Mouse (Mus musculus) E14TG2a.4 (cell line): ENCODE data around the gene Slc25a3.

Source experiments
- H3K27me3 ChIP-seq: 2 replicates; pipeline ENCODE4 v1.6.1; 2014; ENCODE audit warnings: low read length, control low read depth; ENCODE audit not compliant: insufficient read depth
- H3K36me3 ChIP-seq: 2 replicates; pipeline ENCODE4 v1.6.1; 2014; ENCODE audit warnings: low read length, control low read depth; ENCODE audit not compliant: insufficient read depth
- H3K4me1 ChIP-seq: replicated peaks from 2 replicates; pipeline ENCODE4 v1.6.1; 2014; ENCODE audit warnings: low read depth, low read length, control low read depth
- H3K4me3 ChIP-seq: replicated peaks from 2 replicates; pipeline ENCODE4 v1.5.1; 2014; ENCODE audit warnings: mild to moderate bottlenecking, low read length
- H3K9me3 ChIP-seq: 2 replicates; pipeline ENCODE4 v1.6.1; 2014; ENCODE audit warnings: low read length, control low read depth
- CTCF ChIP-seq: conservative IDR thresholded peaks from 2 replicates; pipeline ENCODE4 v1.5.1; 2014; ENCODE audit warnings: low read length
- NANOG ChIP-seq: IDR thresholded peaks from 2 replicates; pipeline ENCODE4 v1.6.1; 2014; ENCODE audit warnings: borderline replicate concordance, low read length, mixed read lengths
- POU5F1 ChIP-seq: IDR thresholded peaks from 2 replicates; pipeline ENCODE4 v1.6.1; 2014; ENCODE audit warnings: low read length, borderline replicate concordance

Gene Slc25a3

GRCm38 (mm10) chr10:91105981-91106380 is 17.9 kb downstream of the Slc25a3 start:
- Histone ChIP-seq H3K27me3 (no peaks in the 10 kb centered on the region), H3K9me3 (no peaks in the 10 kb centered on the region), H3K4me3 (no peak overlapping the region), H3K4me1 (no peaks in the 10 kb centered on the region), H3K36me3 (no peaks in the 10 kb centered on the region)
- TF ChIP-seq POU5F1 = no peak
- TF ChIP-seq CTCF = no peak
- TF ChIP-seq NANOG = no peak

- TF ChIP-seq NANOG = no peak
- no peak for TF ChIP-seq POU5F1
- TF ChIP-seq CTCF = no peak
- Histone ChIP-seq H3K9me3 (no peaks in the 10 kb centered on the region), H3K36me3 (no peaks in the 10 kb centered on the region), H3K4me3 (0 out of 2 replicates have a peak overlapping the region, but pooled peaks have one; percentile 29), H3K27me3 (no peaks in the 10 kb centered on the region), H3K4me1 (no peaks in the 10 kb centered on the region)
These were observed 20.9 kb downstream of the Slc25a3 start for GRCm38 (mm10) chr10:91102799-91103590.

- no peaks in the 10 kb centered on the region for H3K4me1 ChIP-seq
- no peaks in the 10 kb centered on the region for H3K36me3 ChIP-seq
- H3K4me3 ChIP-seq = no peak overlapping the region
- no peaks in the 10 kb centered on the region for H3K27me3 ChIP-seq
- no peak for TF ChIP-seq NANOG
- TF ChIP-seq POU5F1 = no peak
- no peak for TF ChIP-seq CTCF
- no peaks in the 10 kb centered on the region for H3K9me3 ChIP-seq
These were observed 21.9 kb downstream of the Slc25a3 start for GRCm38 (mm10) chr10:91101936-91102335.

- no peaks in the 10 kb centered on the region for H3K4me1 ChIP-seq
- H3K9me3 ChIP-seq = no peaks in the 10 kb centered on the region
- H3K36me3 ChIP-seq = no peaks in the 10 kb centered on the region
- TF ChIP-seq CTCF (no peak), POU5F1 (no peak), NANOG (no peak)
- no peaks in the 10 kb centered on the region for H3K27me3 ChIP-seq
- H3K4me3 ChIP-seq = no peak overlapping the region
These were observed 23.8 kb downstream of the Slc25a3 start for GRCm38 (mm10) chr10:91100101-91100500.

GRCm38 (mm10) chr10:91098056-91098455 is 25.8 kb downstream of the Slc25a3 start:
- H3K36me3 ChIP-seq = no peaks in the 10 kb centered on the region
- no peaks in the 10 kb centered on the region for H3K9me3 ChIP-seq
- H3K27me3 ChIP-seq = no peaks in the 10 kb centered on the region
- H3K4me3 ChIP-seq = no peak overlapping the region
- H3K4me1 ChIP-seq = no peaks in the 10 kb centered on the region
- no peak for TF ChIP-seq CTCF
- TF ChIP-seq NANOG = no peak
- no peak for TF ChIP-seq POU5F1

- no peaks in the 10 kb centered on the region for H3K9me3 ChIP-seq
- H3K4me1 ChIP-seq = no peaks in the 10 kb centered on the region
- TF ChIP-seq POU5F1 = no peak
- no peaks in the 10 kb centered on the region for H3K27me3 ChIP-seq
- H3K36me3 ChIP-seq = no peaks in the 10 kb centered on the region
- H3K4me3 ChIP-seq = no peak overlapping the region
These were observed 29.4 kb downstream of the Slc25a3 start for GRCm38 (mm10) chr10:91094251-91095104.

GRCm38 (mm10) chr10:91092812-91093211 is 31.0 kb downstream of the Slc25a3 start:
- H3K36me3 ChIP-seq = no peaks in the 10 kb centered on the region
- no peak for TF ChIP-seq POU5F1
- TF ChIP-seq NANOG = no peak
- no peak for TF ChIP-seq CTCF
- no peak overlapping the region for H3K4me3 ChIP-seq
- no peaks in the 10 kb centered on the region for H3K27me3 ChIP-seq
- no peaks in the 10 kb centered on the region for H3K4me1 ChIP-seq
- no peaks in the 10 kb centered on the region for H3K9me3 ChIP-seq

- Histone ChIP-seq H3K9me3 (no peaks in the 10 kb centered on the region), H3K4me1 (peaks cover 8% of the 10 kb centered on the region; the same call in 1 of the 2 replicates), H3K27me3 (no peaks in the 10 kb centered on the region), H3K4me3 (peak overlapping the region; percentile 89), H3K36me3 (peaks cover 9% of the 10 kb centered on the region)
- TF ChIP-seq CTCF (no peak), NANOG (no peak)
These were observed 40.4 kb downstream of the Slc25a3 start for GRCm38 (mm10) chr10:91083393-91083927.
